Mouse (Mus musculus) hindbrain, embryonic 10.5 days (tissue): ENCODE measurements at regions not wholly inside any gene's neighbourhood (a gene's known extent, or its start where the extent isn't known, plus 50 kb on each side); places are given as distances from the start of the nearest gene placed in this dataset.
"Not testable (repeated sequence)": the region's sequence is repeated elsewhere in the genome, so short reads cannot be mapped to it uniquely, and the experiment has no call there.

ENCODE experiments used
- DNase-seq: peaks from one replicate; pipeline ENCODE4 v3.0.0-alpha.2; 2017; ENCODE audit warnings: low spot score
- H3K27ac ChIP-seq: fragments of 300-500 bp; sonication (generic); 2 replicates; pipeline ENCODE4 v1.5.1; 2016; ENCODE audit warnings: mild to moderate bottlenecking, moderate library complexity
- H3K27me3 ChIP-seq: fragments of 300-500 bp; sonication (generic); 2 replicates; pipeline ENCODE4 v1.6.1; 2016; ENCODE audit warnings: mild to moderate bottlenecking; ENCODE audit not compliant: poor library complexity, insufficient read depth, severe bottlenecking
- H3K36me3 ChIP-seq: fragments of 300-500 bp; sonication (generic); 2 replicates; pipeline ENCODE4 v1.6.1; 2016; ENCODE audit warnings: mild to moderate bottlenecking, moderate library complexity
- H3K4me1 ChIP-seq: fragments of 300-500 bp; sonication (generic); replicated peaks from 2 replicates; pipeline ENCODE4 v1.6.1; 2016; ENCODE audit warnings: mild to moderate bottlenecking
- H3K4me3 ChIP-seq: fragments of 300-500 bp; sonication (generic); 2 replicates; pipeline ENCODE4 v1.5.1; 2016; ENCODE audit warnings: mild to moderate bottlenecking, moderate library complexity
- H3K9me3 ChIP-seq: fragments of 300-500 bp; sonication (generic); 2 replicates; pipeline ENCODE4 v1.6.1; 2016; ENCODE audit warnings: mild to moderate bottlenecking, moderate library complexity
- WGBS: fragments of 180-500 bp; shearing (Covaris S2); methylation state at CpG from one replicate; pipeline ENCODE4 v1.1.7; 2016; 5-methylcytosine and 5-hydroxymethylcytosine counted together

DNA sequence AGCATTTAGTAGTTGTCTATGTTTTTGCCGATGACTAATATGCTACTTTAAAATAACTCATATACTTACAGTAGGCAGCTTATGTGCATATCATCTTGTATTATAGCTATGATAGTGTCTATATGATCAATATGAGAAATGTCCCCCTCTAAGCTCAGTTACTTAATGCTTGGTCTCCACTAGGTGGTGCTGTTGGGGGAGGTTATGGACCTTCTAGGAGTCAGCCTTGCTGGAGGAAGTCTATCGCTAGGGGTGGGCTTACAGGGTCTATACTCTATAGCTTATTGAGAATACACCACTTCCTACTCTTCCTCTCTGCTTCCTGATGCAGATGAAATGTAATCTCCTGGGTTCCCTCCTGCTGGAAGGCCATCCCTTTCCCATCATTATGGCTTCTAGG lies 136.7 kb upstream of the Supt20 start:
- H3K4me3 ChIP-seq = no peak overlapping the region
- 87% methylated on average over 2 of the region's 2 CpGs for WGBS
- no peak for DNase-seq
- H3K36me3 ChIP-seq = no peaks in the 10 kb centered on the region
- peaks cover 10% of the 10 kb centered on the region for H3K9me3 ChIP-seq
- H3K4me1 ChIP-seq = no peaks in the 10 kb centered on the region
- H3K27me3 ChIP-seq = no peaks in the 10 kb centered on the region
- no peak overlapping the region for H3K27ac ChIP-seq

DNA sequence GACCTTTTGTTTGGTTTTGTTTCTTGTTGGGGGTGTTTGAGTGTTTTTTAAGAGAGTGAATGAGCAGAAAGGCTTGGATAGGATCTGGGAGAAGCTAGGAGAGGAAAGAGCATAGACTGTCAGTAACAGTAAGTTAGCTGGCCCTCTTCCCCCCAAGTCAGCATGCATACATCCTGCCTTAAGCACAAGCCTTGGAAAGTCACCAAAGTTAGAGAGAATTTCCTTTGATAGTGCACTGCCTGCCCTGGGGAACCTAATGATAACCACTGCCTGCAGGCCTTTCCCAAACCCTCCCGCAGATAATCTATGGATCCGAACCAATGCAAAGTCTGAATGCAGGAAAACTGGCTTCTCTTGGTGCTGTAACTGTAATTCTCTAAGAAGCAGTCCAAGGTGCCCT lies 133.6 kb upstream of the Supt20 start:
- DNase-seq = no peak
- WGBS = 94% methylated on average over 2 of the region's 2 CpGs
- Histone ChIP-seq H3K36me3 (no peaks in the 10 kb centered on the region), H3K27me3 (no peaks in the 10 kb centered on the region), H3K9me3 (peaks cover 7% of the 10 kb centered on the region), H3K4me1 (no peaks in the 10 kb centered on the region), H3K27ac (no peak overlapping the region), H3K4me3 (no peak overlapping the region)

DNA sequence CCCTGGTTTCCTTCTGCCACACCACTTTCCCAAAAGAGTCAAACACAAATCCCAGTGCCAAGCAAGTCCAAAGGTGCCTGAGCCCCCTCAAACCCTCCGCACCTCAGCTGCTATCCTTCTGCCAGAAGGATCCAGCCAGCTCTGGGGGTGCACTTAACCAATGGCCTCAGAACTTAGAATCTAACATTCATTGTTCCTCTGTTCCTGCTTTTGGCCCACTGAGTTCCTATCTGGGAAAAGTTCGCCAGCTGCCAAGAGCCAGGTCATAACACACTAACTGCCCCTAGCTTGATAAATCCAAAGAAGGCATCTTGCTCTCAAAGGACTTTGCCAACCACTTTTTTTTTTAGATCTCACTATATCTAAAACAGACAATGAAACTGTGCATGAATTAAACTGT lies 133.1 kb upstream of the Supt20 start:
- Histone ChIP-seq H3K4me1 (no peaks in the 10 kb centered on the region), H3K27me3 (no peaks in the 10 kb centered on the region), H3K27ac (no peak overlapping the region), H3K9me3 (peaks cover 2% of the 10 kb centered on the region; the same call in 1 of the 2 replicates), H3K36me3 (no peaks in the 10 kb centered on the region), H3K4me3 (no peak overlapping the region)
- 84% methylated on average over 2 of the region's 2 CpGs for WGBS
- no peak for DNase-seq

GRCm38 (mm10) chr3:54560056-54560922 lies 132.3 kb upstream of the Supt20 start:
- 73% methylated on average over 5 of the region's 5 CpGs for WGBS
- DNase-seq = no peak
- no peaks in the 10 kb centered on the region for H3K36me3 ChIP-seq
- no peaks in the 10 kb centered on the region for H3K4me1 ChIP-seq
- H3K4me3 ChIP-seq = no peak overlapping the region
- H3K9me3 ChIP-seq = no peaks in the 10 kb centered on the region
- H3K27me3 ChIP-seq = no peaks in the 10 kb centered on the region
- no peak overlapping the region for H3K27ac ChIP-seq

GRCm38 (mm10) chr3:54567329-54567728 lies 125.3 kb upstream of the Supt20 start:
- no peaks in the 10 kb centered on the region for H3K27me3 ChIP-seq
- H3K9me3 ChIP-seq = 0 out of 2 replicates have a peak, but pooled peaks cover 6% of the 10 kb centered on the region
- no peak overlapping the region for H3K4me3 ChIP-seq
- H3K27ac ChIP-seq = no peak overlapping the region
- H3K4me1 ChIP-seq = no peaks in the 10 kb centered on the region
- H3K36me3 ChIP-seq = no peaks in the 10 kb centered on the region
- DNase-seq = no peak
- 74% methylated on average over 1 of the region's 1 CpGs for WGBS

GRCm38 (mm10) chr3:54568096-54568495 lies 124.5 kb upstream of the Supt20 start:
- 89% methylated on average over 5 of the region's 5 CpGs for WGBS

DNA sequence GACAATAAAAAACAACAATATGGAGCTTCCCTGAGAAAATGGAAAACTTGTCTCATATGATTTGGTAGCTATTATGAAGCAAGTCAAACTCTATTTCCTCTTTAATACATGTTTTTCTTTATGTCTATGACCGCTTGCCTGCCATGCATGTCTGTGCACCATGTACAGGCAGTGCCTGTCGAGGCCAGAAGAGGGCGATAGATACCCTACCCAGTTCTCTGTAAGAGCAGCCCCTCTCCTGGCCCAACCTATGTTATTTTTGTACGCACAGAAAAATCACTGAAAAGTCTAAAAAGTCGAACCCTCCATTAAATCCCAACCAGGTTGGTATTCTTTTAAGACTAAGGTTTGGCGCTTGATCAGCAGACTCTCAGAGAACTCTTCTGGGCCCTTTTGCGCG lies 122.1 kb upstream of the Supt20 start:
- WGBS = 76% methylated on average over 8 of the region's 8 CpGs
- DNase-seq = no peak
- Histone ChIP-seq H3K4me3 (no peak overlapping the region), H3K36me3 (no peaks in the 10 kb centered on the region), H3K9me3 (0 out of 2 replicates have a peak, but pooled peaks cover 6% of the 10 kb centered on the region), H3K4me1 (no peaks in the 10 kb centered on the region), H3K27ac (no peak overlapping the region), H3K27me3 (no peaks in the 10 kb centered on the region)

More at GRCm38 (mm10) chr3:54568096-54568495, 124.5 kb upstream of the Supt20 start:
- 0 out of 2 replicates have a peak, but pooled peaks cover 6% of the 10 kb centered on the region for H3K9me3 ChIP-seq
- H3K27me3 ChIP-seq = no peaks in the 10 kb centered on the region
- H3K4me1 ChIP-seq = no peaks in the 10 kb centered on the region
- H3K4me3 ChIP-seq = no peak overlapping the region
- H3K36me3 ChIP-seq = no peaks in the 10 kb centered on the region
- no peak overlapping the region for H3K27ac ChIP-seq
- no peak for DNase-seq

GRCm38 (mm10) chr3:54577851-54578250 lies 114.8 kb upstream of the Supt20 start:
- no peak overlapping the region for H3K4me3 ChIP-seq
- H3K27me3 ChIP-seq = no peaks in the 10 kb centered on the region
- H3K36me3 ChIP-seq = no peaks in the 10 kb centered on the region
- WGBS = 94% methylated on average over 5 of the region's 5 CpGs
- no peaks in the 10 kb centered on the region for H3K4me1 ChIP-seq
- H3K27ac ChIP-seq = no peak overlapping the region
- H3K9me3 ChIP-seq = peaks cover 5% of the 10 kb centered on the region; the same call in 1 of the 2 replicates
- DNase-seq = no peak

GRCm38 (mm10) chr3:54579425-54579824 lies 113.2 kb upstream of the Supt20 start:
- Histone ChIP-seq H3K9me3 (peaks cover 5% of the 10 kb centered on the region; the same call in 1 of the 2 replicates), H3K4me1 (no peaks in the 10 kb centered on the region), H3K27ac (no peak overlapping the region), H3K4me3 (no peak overlapping the region), H3K36me3 (no peaks in the 10 kb centered on the region), H3K27me3 (no peaks in the 10 kb centered on the region)
- 84% methylated on average over 2 of the region's 2 CpGs for WGBS
- DNase-seq = no peak

DNA sequence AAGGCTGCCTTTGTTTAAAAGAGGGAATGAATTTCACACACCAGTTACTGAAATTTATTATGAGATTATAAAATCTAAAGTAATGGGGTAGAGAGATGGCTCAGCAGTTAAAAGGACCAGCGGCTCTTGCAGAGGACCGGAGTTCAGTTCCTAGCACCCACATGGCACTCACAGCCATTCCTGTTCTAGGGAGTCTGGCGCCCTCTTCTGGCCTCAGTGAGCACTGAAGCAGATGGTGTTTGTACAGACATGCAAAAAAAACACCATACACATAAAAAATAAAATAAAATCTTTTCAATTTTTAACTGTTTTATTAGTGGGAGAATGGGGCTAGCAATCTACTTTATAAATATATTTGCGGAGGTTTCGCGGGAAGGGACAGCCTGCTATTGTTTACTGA lies 112.3 kb upstream of the Supt20 start:
- DNase-seq = no peak
- WGBS = 93% methylated on average over 6 of the region's 6 CpGs
- Histone ChIP-seq H3K9me3 (peaks cover 5% of the 10 kb centered on the region; the same call in 1 of the 2 replicates), H3K36me3 (no peaks in the 10 kb centered on the region), H3K4me3 (no peak overlapping the region), H3K27ac (no peak overlapping the region), H3K4me1 (no peaks in the 10 kb centered on the region), H3K27me3 (no peaks in the 10 kb centered on the region)

GRCm38 (mm10) chr3:54585781-54586180 lies 106.8 kb upstream of the Supt20 start:
- H3K4me3 ChIP-seq, H3K4me1 ChIP-seq, H3K36me3 ChIP-seq, H3K27me3 ChIP-seq, H3K27ac ChIP-seq, H3K9me3 ChIP-seq, DNase-seq: not testable (repeated sequence)
- 87% methylated on average over 10 of the region's 10 CpGs for WGBS

- Histone ChIP-seq H3K36me3 (no peaks in the 10 kb centered on the region), H3K9me3 (no peaks in the 10 kb centered on the region), H3K4me1 (no peaks in the 10 kb centered on the region), H3K27me3 (no peaks in the 10 kb centered on the region), H3K27ac (no peak overlapping the region), H3K4me3 (no peak overlapping the region)
- no peak for DNase-seq
- WGBS = 84% methylated on average over 21 of the region's 21 CpGs
Observed at GRCm38 (mm10) chr3:54587127-54587995, 105.2 kb upstream of the Supt20 start.

DNA sequence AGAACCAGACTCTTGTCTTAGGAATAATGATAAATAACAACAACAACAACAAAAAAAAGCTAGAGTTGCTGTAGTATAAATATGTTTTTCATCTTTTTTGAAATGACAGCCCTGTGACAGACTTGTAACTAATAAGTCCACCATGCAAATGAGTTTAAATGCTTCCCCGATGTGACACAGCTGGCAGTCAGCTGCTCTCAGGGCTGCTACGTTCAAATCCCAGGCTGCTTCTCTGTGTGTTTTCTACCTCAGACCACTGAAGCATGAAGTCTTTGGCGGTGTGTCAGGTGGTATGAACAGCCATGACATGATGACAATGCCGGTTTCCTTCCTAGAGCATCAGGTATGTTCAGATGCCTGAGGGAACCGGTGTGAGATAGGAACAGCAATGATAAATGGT lies 104.4 kb upstream of the Supt20 start:
- Histone ChIP-seq H3K27me3 (no peaks in the 10 kb centered on the region), H3K4me1 (peaks cover 7% of the 10 kb centered on the region; the same call in 1 of the 2 replicates), H3K27ac (no peak overlapping the region), H3K9me3 (no peaks in the 10 kb centered on the region), H3K36me3 (no peaks in the 10 kb centered on the region), H3K4me3 (no peak overlapping the region)
- no peak for DNase-seq
- 78% methylated on average over 5 of the region's 5 CpGs for WGBS
